Mouse (Mus musculus) midbrain, postnatal 0 days (tissue): ENCODE data around the gene Gm6793. TPM values are rescaled to one million over a fixed set of nuclear protein-coding genes. Genes with fewer than 3 reads are reported as not detected.

Source experiments
- ATAC-seq: fragments of 200-750 bp; cut with Nextera tagmentation; 2 replicates; pipeline ENCODE4 v1.8.0; 2017; ENCODE audit warnings: moderate number of reproducible peaks, mild to moderate bottlenecking, moderate TSS enrichment, moderate library complexity; ENCODE audit not compliant: low FRiP score
- DNase-seq: peaks from one replicate; pipeline ENCODE4 v3.0.0-alpha.2; 2015; ENCODE audit warnings: low spot score
- H3K27ac ChIP-seq: fragments of 300-500 bp; sonication (generic); 2 replicates; pipeline ENCODE4 v1.5.1; 2014; ENCODE audit warnings: low read depth, mild to moderate bottlenecking, low read length, mixed read lengths
- H3K27me3 ChIP-seq: fragments of 300-500 bp; sonication (generic); 2 replicates; pipeline ENCODE4 v1.6.1; 2014; ENCODE audit warnings: low read length, control low read depth, mixed read lengths; ENCODE audit not compliant: insufficient read depth
- H3K36me3 ChIP-seq: fragments of 300-500 bp; sonication (generic); 2 replicates; pipeline ENCODE4 v1.6.1; 2014; ENCODE audit warnings: low read length, control low read depth, mixed read lengths; ENCODE audit not compliant: insufficient read depth
- H3K4me1 ChIP-seq: fragments of 300-500 bp; sonication (generic); 2 replicates; pipeline ENCODE4 v1.6.1; 2014; ENCODE audit warnings: mild to moderate bottlenecking, control low read depth, antibody characterized with exemption, low read length, mixed read lengths; ENCODE audit not compliant: insufficient read depth
- H3K4me2 ChIP-seq: fragments of 300-500 bp; sonication (generic); 2 replicates; pipeline ENCODE4 v1.6.1; 2014; ENCODE audit warnings: low read depth, mild to moderate bottlenecking, low read length, mixed read lengths; ENCODE audit not compliant: poor library complexity, severe bottlenecking
- H3K4me3 ChIP-seq: fragments of 300-500 bp; sonication (generic); 2 replicates; pipeline ENCODE4 v1.5.1; 2014; ENCODE audit warnings: low read depth, mild to moderate bottlenecking, low read length, moderate library complexity
- H3K9ac ChIP-seq: fragments of 300-500 bp; sonication (generic); replicated peaks from 2 replicates; pipeline ENCODE4 v1.6.1; 2014; ENCODE audit warnings: mild to moderate bottlenecking, low read length, moderate library complexity, mixed read lengths; ENCODE audit not compliant: poor library complexity, severe bottlenecking
- H3K9me3 ChIP-seq: fragments of 300-500 bp; sonication (generic); 2 replicates; pipeline ENCODE4 v1.6.1; 2016; ENCODE audit warnings: low read length, control low read depth
- CTCF ChIP-seq: IDR thresholded peaks from 2 replicates; pipeline ENCODE4 v1.5.1; 2016; ENCODE audit warnings: antibody characterized with exemption, mild to moderate bottlenecking
- WGBS: fragments of 180-500 bp; shearing (Covaris S2); extraction: QIAGEN DNeasy Blood & Tissue Kit; methylation state at CpG from one replicate; pipeline ENCODE4 v1.1.7; 2014; 5-methylcytosine and 5-hydroxymethylcytosine counted together
- polyA plus RNA-seq: library from polyadenylated mRNA; unstranded; fragments of >200 nt; fragmentation: Nextera tagmentation; extraction: Ambion mirVana; gene quantifications from 2 replicates; pipeline ENCODE4 v1.2.1, GENCODE M21; 2015
- total RNA-seq: library from RNA; depleted of rRNA; stranded (reverse); fragments of >200 nt; gene quantifications from 2 replicates; pipeline ENCODE4 v1.2.3, GENCODE M21; 2014; rRNA removed

Gene Gm6793
- total and polyA plus RNA-seq, 2 experiments from 2014 or later = 0.99 TPM; not detected in 1

DNA sequence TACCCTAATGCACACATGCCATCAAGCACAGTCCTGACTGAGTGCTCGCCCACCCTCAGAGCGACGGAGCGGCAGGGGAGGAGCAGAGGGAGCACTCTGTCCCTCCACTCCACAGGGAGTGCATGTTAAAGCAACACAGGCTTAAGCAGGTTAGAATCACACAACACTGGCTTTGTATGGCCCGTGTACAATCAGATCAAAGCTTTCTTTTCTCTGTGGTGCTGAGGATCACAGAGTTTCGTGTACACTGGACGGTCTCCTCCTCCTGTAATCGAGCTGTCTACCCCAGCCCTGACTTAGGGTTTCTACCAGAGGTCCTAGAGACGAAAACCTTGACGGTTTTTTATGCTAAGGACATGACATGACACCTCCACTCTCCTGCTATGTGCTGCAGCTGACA lies 46.3 kb downstream of the Gm6793 start:
- TF ChIP-seq CTCF = no peak
- no peak for ATAC-seq
- Histone ChIP-seq H3K4me1 (no peaks in the 10 kb centered on the region), H3K27ac (no peak overlapping the region), H3K9me3 (no peaks in the 10 kb centered on the region), H3K36me3 (peaks cover 5% of the 10 kb centered on the region; the same call in 1 of the 2 replicates), H3K4me3 (no peak overlapping the region), H3K9ac (no peak overlapping the region), H3K27me3 (no peaks in the 10 kb centered on the region), H3K4me2 (no peak overlapping the region)
- WGBS = 67% methylated on average over 10 of the region's 10 CpGs
- DNase-seq = no peak

- Histone ChIP-seq H3K27me3 (no peaks in the 10 kb centered on the region), H3K36me3 (peaks cover 5% of the 10 kb centered on the region; the same call in 1 of the 2 replicates), H3K4me3 (no peak overlapping the region), H3K4me1 (no peaks in the 10 kb centered on the region), H3K9ac (no peak overlapping the region), H3K27ac (no peak overlapping the region), H3K4me2 (no peak overlapping the region), H3K9me3 (no peaks in the 10 kb centered on the region)
- DNase-seq = no peak
- ATAC-seq = no peak
- 83% methylated on average over 5 of the region's 5 CpGs for WGBS
- TF ChIP-seq CTCF = no peak
Measured at GRCm38 (mm10) chr8:111967246-111967870, 47.5 kb downstream of the Gm6793 start.

- no peak overlapping the region for H3K27ac ChIP-seq
- H3K4me2 ChIP-seq = no peak overlapping the region
- WGBS = 71% methylated on average over 7 of the region's 7 CpGs
- H3K36me3 ChIP-seq = no peaks in the 10 kb centered on the region
- H3K9ac ChIP-seq = no peak overlapping the region
- H3K27me3 ChIP-seq = no peaks in the 10 kb centered on the region
- no peak overlapping the region for H3K4me3 ChIP-seq
- ATAC-seq (no peak), DNase-seq (no peak)
- no peak for TF ChIP-seq CTCF
- H3K4me1 ChIP-seq = no peaks in the 10 kb centered on the region
- no peaks in the 10 kb centered on the region for H3K9me3 ChIP-seq
Measured at GRCm38 (mm10) chr8:111964849-111965561, 49.8 kb downstream of the Gm6793 start.

GRCm38 (mm10) chr8:111964351-111964750 lies 50.5 kb downstream of the Gm6793 start:
- Histone ChIP-seq H3K4me2 (no peak overlapping the region), H3K27ac (no peak overlapping the region), H3K9me3 (no peaks in the 10 kb centered on the region), H3K4me1 (no peaks in the 10 kb centered on the region), H3K27me3 (no peaks in the 10 kb centered on the region), H3K9ac (no peak overlapping the region), H3K36me3 (no peaks in the 10 kb centered on the region), H3K4me3 (no peak overlapping the region)
- TF ChIP-seq CTCF = no peak
- 76% methylated on average over 5 of the region's 5 CpGs for WGBS
- DNase-seq = no peak
- ATAC-seq = no peak

DNA sequence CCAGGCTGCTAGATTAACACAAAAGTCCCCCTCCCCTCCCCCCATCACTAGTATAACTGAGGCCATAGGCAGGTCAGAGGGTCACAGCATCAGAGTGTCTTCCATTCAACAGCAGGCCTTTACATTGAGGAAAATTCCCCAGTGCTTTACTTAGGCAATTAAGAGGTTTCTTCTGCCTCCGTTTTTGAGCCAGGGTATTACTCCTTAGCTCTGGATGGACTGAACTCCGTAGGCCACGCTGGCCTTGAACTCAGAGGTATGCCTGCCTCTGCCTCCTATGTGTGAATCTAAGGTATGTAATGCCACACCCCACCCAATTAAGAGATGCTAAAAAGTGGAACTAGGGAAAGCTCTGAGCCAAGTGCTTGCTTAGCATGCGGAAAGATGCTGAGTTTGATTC lies 51.3 kb downstream of the Gm6793 start:
- H3K36me3 ChIP-seq = no peaks in the 10 kb centered on the region
- no peaks in the 10 kb centered on the region for H3K9me3 ChIP-seq
- H3K4me3 ChIP-seq = no peak overlapping the region
- H3K4me2 ChIP-seq = no peak overlapping the region
- ATAC-seq (no peak), DNase-seq (no peak)
- 84% methylated on average over 4 of the region's 4 CpGs for WGBS
- H3K27me3 ChIP-seq = no peaks in the 10 kb centered on the region
- no peak for TF ChIP-seq CTCF
- no peak overlapping the region for H3K9ac ChIP-seq
- H3K4me1 ChIP-seq = no peaks in the 10 kb centered on the region
- H3K27ac ChIP-seq = no peak overlapping the region

Other genes starting within 250 kb of the Gm6793 start
- 61.3 and 63.1 TPM in 2 replicates for gene Cfdp1, start 160.7 kb downstream of the Gm6793 start, total RNA-seq
- 196 and 197 TPM in 2 replicates for gene Cfdp1, start 160.7 kb downstream of the Gm6793 start, polyA plus RNA-seq
- 3.6 TPM in 2 replicates for gene Tmem170, start 138.3 kb downstream of the Gm6793 start, total RNA-seq
- gene Tmem170, start 138.3 kb downstream of the Gm6793 start, polyA plus RNA-seq = 2.1 and 2.7 TPM in 2 replicates
- 2.9 and 5.2 TPM in 2 replicates for gene Chst5, start 104.6 kb downstream of the Gm6793 start, total RNA-seq
- 3.4 and 3.6 TPM in 2 replicates for gene Chst5, start 104.6 kb downstream of the Gm6793 start, polyA plus RNA-seq
- 21.3 and 23.7 TPM in 2 replicates for gene Tmem231, start 81.2 kb downstream of the Gm6793 start, total RNA-seq
- gene Tmem231, start 81.2 kb downstream of the Gm6793 start, polyA plus RNA-seq = 17.3 and 18.7 TPM in 2 replicates
- gene Gabarapl2, start 74.3 kb downstream of the Gm6793 start, total RNA-seq = 117 and 121 TPM in 2 replicates
- gene Gabarapl2, start 74.3 kb downstream of the Gm6793 start, polyA plus RNA-seq = 459 and 469 TPM in 2 replicates
- 3.4 and 5.2 TPM in 2 replicates for gene Adat1, start 22.7 kb downstream of the Gm6793 start, total RNA-seq
- 3.8 and 4.7 TPM in 2 replicates for gene Adat1, start 22.7 kb downstream of the Gm6793 start, polyA plus RNA-seq
- 88.6 and 106 TPM in 2 replicates for gene Kars, start 3.7 kb downstream of the Gm6793 start, total RNA-seq
- 160 and 163 TPM in 2 replicates for gene Kars, start 3.7 kb downstream of the Gm6793 start, polyA plus RNA-seq
- 55.5 and 75.0 TPM in 2 replicates for gene Terf2ip, start 3.6 kb downstream of the Gm6793 start, total RNA-seq
- gene Terf2ip, start 3.6 kb downstream of the Gm6793 start, polyA plus RNA-seq = 65.4 and 74.9 TPM in 2 replicates